Mouse (Mus musculus) kidney, adult 2 months (tissue): ENCODE measurements around the gene Cnn1. TPM values are rescaled to one million over a fixed set of nuclear protein-coding genes. Genes with fewer than 3 reads are reported as not detected.
"Not testable (repeated sequence)": the region's sequence is repeated elsewhere in the genome, so short reads cannot be mapped to it uniquely, and the experiment has no call there.

Source experiments
- DNase-seq: peaks from one replicate; pipeline ENCODE4 v3.0.0; 2021
- H3K27ac ChIP-seq: fragments of 200-500 bp; 2 replicates; pipeline ENCODE4 v1.5.1; 2012; ENCODE audit warnings: low read depth, low read length, control low read depth, inconsistent platforms; ENCODE audit not compliant: insufficient read depth
- H3K27me3 ChIP-seq: fragments of 200-500 bp; replicated peaks from 2 replicates; pipeline ENCODE4 v1.6.1; 2012; ENCODE audit warnings: mild to moderate bottlenecking, moderate library complexity, low read length, inconsistent platforms; ENCODE audit not compliant: control insufficient read depth, insufficient read depth
- H3K36me3 ChIP-seq: fragments of 200-500 bp; 2 replicates; pipeline ENCODE4 v1.6.1; 2012; ENCODE audit warnings: mild to moderate bottlenecking, moderate library complexity, low read length, inconsistent platforms; ENCODE audit not compliant: control insufficient read depth, insufficient read depth
- H3K4me1 ChIP-seq: fragments of 200-500 bp; 2 replicates; pipeline ENCODE4 v1.6.1; 2011; ENCODE audit warnings: low read length; ENCODE audit not compliant: control insufficient read depth, insufficient read depth
- H3K4me3 ChIP-seq: fragments of 200-500 bp; 2 replicates; pipeline ENCODE4 v1.5.1; 2011; ENCODE audit warnings: mild to moderate bottlenecking, low read depth, low read length, control low read depth; ENCODE audit not compliant: insufficient read depth
- CTCF ChIP-seq: fragments of 200-500 bp; conservative IDR thresholded peaks from 2 replicates; pipeline ENCODE4 v1.5.1; 2011; ENCODE audit warnings: low read depth, mild to moderate bottlenecking, control low read depth, low read length, moderate library complexity, mixed read lengths; ENCODE audit not compliant: insufficient read depth, insufficient read length
- POLR2A ChIP-seq: fragments of 200-500 bp; IDR thresholded peaks from one replicate; pipeline ENCODE4 v1.6.1; 2011; ENCODE audit warnings: low read depth, low read length, control low read depth
- WGBS: fragments of 180-500 bp; shearing (Covaris S2); methylation state at CpG from one replicate; pipeline ENCODE4 v1.1.7; 2018; 5-methylcytosine and 5-hydroxymethylcytosine counted together
- polyA plus RNA-seq: library from polyadenylated mRNA; depleted of rRNA; stranded (reverse); fragments of >200 nt; gene quantifications from 2 replicates; pipeline ENCODE4 v1.2.3, GENCODE M21; 2012

Gene Cnn1
- polyA plus RNA-seq, 1 experiment, result 2.8 TPM

DNA sequence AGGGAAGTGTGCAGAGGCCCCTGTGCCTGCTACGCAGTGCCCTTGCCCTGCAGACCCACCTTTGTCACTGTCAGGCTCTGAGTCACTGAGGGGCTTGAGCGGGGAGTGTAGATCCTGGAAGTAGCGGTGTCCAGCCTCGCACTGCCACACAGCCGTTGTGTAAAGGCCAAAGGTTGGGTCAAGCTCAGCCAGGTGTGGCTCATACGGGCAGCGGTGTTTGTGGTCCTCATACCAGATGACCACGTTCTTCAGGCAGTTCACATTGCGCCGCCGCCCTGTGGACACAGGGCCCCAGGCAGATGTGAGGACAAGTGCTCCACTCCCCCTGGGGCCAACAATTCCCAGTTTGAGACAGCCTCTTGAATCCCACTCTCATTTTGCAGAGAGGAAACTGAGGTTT lies 33.4 kb upstream of the Cnn1 start:
- Histone ChIP-seq H3K4me3 (no peak overlapping the region), H3K27ac (no peak overlapping the region), H3K4me1 (peaks cover 5% of the 10 kb centered on the region; the same call in 1 of the 2 replicates), H3K27me3 (no peaks in the 10 kb centered on the region), H3K36me3 (no peaks in the 10 kb centered on the region; the same call in 1 of the 2 replicates)
- TF ChIP-seq POLR2A, result no peak
- no peak for TF ChIP-seq CTCF
- no peak for DNase-seq
- 82% methylated on average over 11 of the region's 11 CpGs for WGBS

DNA sequence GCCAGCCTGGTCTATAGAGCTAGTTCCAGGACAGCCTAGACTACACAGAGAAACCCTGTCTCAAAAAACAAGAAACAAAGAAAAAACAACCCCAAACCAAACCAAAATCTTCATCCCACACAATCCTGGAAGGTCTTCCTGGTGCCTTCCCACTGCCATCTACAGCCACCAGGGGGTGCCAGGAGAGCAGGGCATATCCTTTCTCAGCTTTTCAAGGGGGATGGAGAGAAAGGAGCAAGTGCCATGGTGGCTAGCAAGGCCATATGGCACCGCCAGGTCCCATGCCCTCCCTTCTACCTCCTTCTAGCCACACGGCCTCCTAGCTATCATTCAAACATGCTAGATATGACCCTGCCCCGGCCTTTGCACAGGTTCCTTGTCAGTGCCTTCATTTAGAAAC lies 32.6 kb upstream of the Cnn1 start:
- Histone ChIP-seq H3K27me3 (no peaks in the 10 kb centered on the region), H3K27ac (no peak overlapping the region), H3K4me1 (peaks cover 5% of the 10 kb centered on the region; the same call in 1 of the 2 replicates), H3K36me3 (no peaks in the 10 kb centered on the region; the same call in 1 of the 2 replicates), H3K4me3 (no peak overlapping the region)
- peak; percentile 83 for TF ChIP-seq CTCF
- no peak for TF ChIP-seq POLR2A
- WGBS, result 75% methylated on average over 3 of the region's 3 CpGs
- peak; percentile 63 for DNase-seq

DNA sequence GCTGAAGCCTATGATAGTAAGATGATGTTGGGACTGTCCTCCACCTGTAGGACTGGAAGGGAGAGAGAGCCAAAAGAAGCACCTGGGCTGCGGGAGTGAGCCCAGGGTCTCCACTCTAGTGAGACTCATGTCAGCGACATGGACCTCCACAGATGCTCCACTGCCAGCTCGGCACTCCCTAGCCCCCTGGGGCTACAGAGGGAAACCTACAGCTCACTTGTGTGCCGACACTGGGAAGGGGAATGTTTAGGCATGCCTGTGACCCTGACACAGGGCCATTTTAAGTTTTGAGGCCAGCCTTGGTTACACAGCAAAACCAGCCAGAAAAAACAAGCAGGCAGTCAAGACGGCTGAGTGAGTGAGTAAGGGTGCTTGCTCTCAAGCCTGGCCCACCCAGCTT lies 31.8 kb upstream of the Cnn1 start:
- H3K36me3 ChIP-seq, result no peaks in the 10 kb centered on the region; the same call in 1 of the 2 replicates
- no peak for TF ChIP-seq CTCF
- no peak for TF ChIP-seq POLR2A
- DNase-seq, result no peak

DNA sequence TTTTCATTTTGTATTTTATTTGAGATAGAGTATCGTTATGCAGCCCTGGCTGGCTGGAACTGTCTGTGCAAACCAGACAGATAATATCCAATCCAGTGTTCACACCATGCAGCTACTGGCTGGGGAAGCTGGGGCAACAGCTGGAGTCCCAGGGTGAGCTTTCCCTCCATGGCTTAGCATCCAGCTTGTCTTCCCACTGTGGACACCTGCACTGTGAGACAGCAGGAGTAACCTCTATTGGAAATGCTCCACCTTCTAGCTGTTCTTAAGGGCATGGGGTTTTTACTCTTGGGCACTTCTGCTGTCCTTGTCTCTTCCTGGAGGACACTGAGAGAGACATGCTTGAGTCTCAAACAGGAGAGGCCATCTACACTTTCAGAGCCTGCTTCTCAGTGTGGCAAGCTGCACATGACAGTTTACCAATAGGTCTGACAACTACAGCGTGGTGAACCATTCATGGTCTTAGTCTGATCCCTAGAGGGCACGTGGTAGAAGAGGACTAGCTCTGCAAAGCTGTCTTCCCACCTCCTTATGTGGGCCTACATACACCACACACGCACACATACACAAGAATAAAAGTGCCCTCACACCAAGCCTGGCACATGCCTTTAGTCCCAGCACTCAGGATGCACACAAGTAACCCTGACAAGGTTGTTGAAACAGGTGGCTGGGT lies 29.0 kb upstream of the Cnn1 start:
- DNase-seq, result no peak
- Histone ChIP-seq H3K4me3 (peak overlapping the region; percentile 30), H3K27ac (peak overlapping the region; percentile 11), H3K36me3 (no peaks in the 10 kb centered on the region; the same call in 1 of the 2 replicates), H3K4me1 (peaks cover 5% of the 10 kb centered on the region; the same call in 1 of the 2 replicates), H3K27me3 (no peaks in the 10 kb centered on the region)
- WGBS, result 52% methylated on average over 4 of the region's 4 CpGs
- TF ChIP-seq CTCF (0 out of 2 replicates have a peak, but pooled peaks have one; percentile 23), POLR2A (no peak)

More for the DNA sequence above, 31.8 kb upstream of the Cnn1 start:
- H3K27me3 ChIP-seq, result no peaks in the 10 kb centered on the region
- no peak overlapping the region for H3K4me3 ChIP-seq
- peaks cover 5% of the 10 kb centered on the region; the same call in 1 of the 2 replicates for H3K4me1 ChIP-seq
- 86% methylated on average over 5 of the region's 5 CpGs for WGBS
- no peak overlapping the region for H3K27ac ChIP-seq

DNA sequence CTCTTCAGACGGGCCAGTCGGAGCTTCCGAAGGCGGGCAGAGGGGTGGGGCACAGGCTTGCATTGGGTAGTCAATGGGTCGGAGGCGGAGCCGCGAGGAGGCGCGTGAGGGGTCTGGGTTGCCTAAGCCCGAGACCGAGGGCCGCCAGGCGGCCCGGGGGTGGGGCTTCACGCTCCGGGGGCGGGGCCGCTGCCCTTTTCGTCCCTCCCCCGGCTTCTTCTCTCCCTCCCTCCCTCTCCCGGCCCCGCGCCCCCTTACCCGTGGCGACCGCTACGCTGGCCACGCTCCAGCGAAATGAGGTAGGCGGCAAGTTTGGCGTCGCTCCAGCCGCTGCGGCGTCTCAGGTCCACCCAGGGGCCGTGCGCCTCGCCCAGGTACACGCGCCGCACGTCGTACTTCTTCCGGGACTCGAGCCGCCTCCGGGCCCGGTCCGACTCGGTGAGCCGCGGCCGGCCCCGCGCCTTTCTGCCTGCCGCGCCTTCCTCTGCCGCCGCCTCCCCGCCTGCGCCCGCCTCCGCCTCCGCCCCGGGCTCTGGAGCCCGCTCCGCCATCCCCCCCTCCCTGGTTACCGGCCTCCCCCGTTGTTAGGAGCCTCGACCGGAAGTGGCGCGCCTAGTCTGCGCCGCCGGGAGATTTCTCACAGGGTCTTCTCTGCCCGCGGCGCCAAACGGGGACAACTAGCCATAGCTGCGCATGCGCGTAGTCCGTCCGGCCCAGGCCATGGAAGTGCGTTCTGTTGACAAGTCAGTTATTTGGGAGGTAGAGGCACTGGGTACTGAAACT lies 28.0 kb upstream of the Cnn1 start, which contains the start of the genes Gm49318 and Zfp653:
Gm49318 (minus strand) TSS at position 469 of the 783 bp plus-strand sequence.
Zfp653 (minus strand) TSS at position 586 of the 783 bp plus-strand sequence.
- TF ChIP-seq CTCF (no peak), POLR2A (peak; percentile 62)
- Histone ChIP-seq H3K27me3 (no peaks in the 10 kb centered on the region), H3K4me3 (peak within 1 kb of the TSS; percentile 85), H3K4me1 (peaks cover 5% of the 10 kb centered on the region; the same call in 1 of the 2 replicates), H3K27ac (peak within 1 kb of the TSS; percentile 86), H3K36me3 (no peaks in the 10 kb centered on the region; the same call in 1 of the 2 replicates)
- 1% methylated on average over 83 of the region's 87 CpGs for WGBS
- DNase-seq, result peak; percentile 99

DNA sequence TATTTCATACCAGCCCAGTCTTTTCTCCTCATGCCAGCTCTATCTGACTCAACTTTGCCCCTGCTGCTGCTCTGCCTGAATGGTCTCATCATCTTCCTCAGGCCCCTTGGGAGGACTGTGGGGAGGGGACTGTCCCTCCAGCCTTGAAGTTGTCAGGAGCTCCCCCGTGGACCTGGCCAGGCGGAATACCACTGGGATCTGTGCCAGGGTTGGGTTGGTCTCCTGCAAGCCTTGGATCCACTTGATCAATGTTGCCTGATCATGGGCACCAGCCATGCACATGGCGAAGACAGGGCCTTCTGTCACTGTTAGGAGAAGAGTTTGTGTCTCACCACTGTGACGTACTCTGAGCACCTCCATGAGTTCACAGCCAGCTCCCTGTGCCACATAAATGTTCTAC lies 26.7 kb upstream of the Cnn1 start:
- no peak for DNase-seq
- Histone ChIP-seq H3K27ac (no peak overlapping the region), H3K36me3 (no peaks in the 10 kb centered on the region; the same call in none of the 2 replicates), H3K4me3 (no peak overlapping the region), H3K4me1 (peaks cover 5% of the 10 kb centered on the region; the same call in 1 of the 2 replicates), H3K27me3 (no peaks in the 10 kb centered on the region)
- 79% methylated on average over 4 of the region's 4 CpGs for WGBS
- TF ChIP-seq CTCF (no peak), POLR2A (no peak)

DNA sequence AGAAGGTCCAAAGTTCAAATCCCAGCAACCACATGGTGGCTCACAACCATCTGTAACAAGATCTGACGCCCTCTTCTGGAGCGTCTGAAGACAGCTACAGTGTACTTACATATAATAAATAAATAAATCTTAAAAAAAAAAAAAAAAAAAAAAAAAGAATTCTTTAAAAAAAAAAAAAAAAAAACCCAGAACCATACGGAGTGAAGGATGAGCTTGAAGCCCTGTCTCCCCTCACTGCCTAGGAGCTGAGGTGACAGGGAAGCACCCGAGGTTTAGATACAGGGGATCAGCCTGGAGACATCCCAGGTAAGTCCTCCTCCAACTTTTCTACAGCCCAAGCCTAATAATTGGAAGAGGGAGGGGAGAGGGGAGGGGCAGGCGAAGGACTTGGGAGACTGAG lies 23.2 kb upstream of the Cnn1 start:
- not testable (repeated sequence) for H3K4me3 ChIP-seq, DNase-seq, H3K27me3 ChIP-seq, H3K4me1 ChIP-seq, H3K36me3 ChIP-seq, H3K27ac ChIP-seq
- WGBS, result 83% methylated on average over 5 of the region's 5 CpGs
